Mouse (Mus musculus) embryo, embryonic 11 days (tissue): ENCODE data around the gene Bola2.

Experiments used
- DNase-seq: peaks from one replicate; pipeline ENCODE4 v3.0.0-alpha.2; 2015

Bola2 gene

GRCm38 (mm10) chr7:126690737-126691136 lies 4.5 kb upstream of the Bola2 start:
- DNase-seq, result no peak

- DNase-seq, result no peak
Observed at GRCm38 (mm10) chr7:126691676-126692075, 3.5 kb upstream of the Bola2 start.

- no peak for DNase-seq
Observed at GRCm38 (mm10) chr7:126692426-126692825, 2.8 kb upstream of the Bola2 start.

- DNase-seq, result peak; percentile 82
Observed at GRCm38 (mm10) chr7:126693256-126693655, 1.9 kb upstream of the Bola2 start.

- DNase-seq, result no peak
Observed at GRCm38 (mm10) chr7:126693781-126694180, 1.4 kb upstream of the Bola2 start.

GRCm38 (mm10) chr7:126694441-126695051 lies 655 bp upstream of the Bola2 start:
- peak; percentile 31 for DNase-seq

- peak; percentile 98 for DNase-seq
Observed at GRCm38 (mm10) chr7:126695631-126696207, 518 bp downstream of the Bola2 start, which contains the start of gene Slx1b. TSS of gene Slx1b (minus strand) at chr7:126695784.

GRCm38 (mm10) chr7:126696303-126696702 lies 1.1 kb downstream of the Bola2 start:
- DNase-seq, result no peak

- DNase-seq, result no peak
Observed at GRCm38 (mm10) chr7:126696886-126697285, 1.7 kb downstream of the Bola2 start.

- DNase-seq, result no peak
Observed at GRCm38 (mm10) chr7:126697838-126698237, 2.6 kb downstream of the Bola2 start.

- no peak for DNase-seq
Observed at GRCm38 (mm10) chr7:126700063-126701015, 5.1 kb downstream of the Bola2 start.

- peak; percentile 94 for DNase-seq
Observed at GRCm38 (mm10) chr7:126701070-126701469, 5.9 kb downstream of the Bola2 start.

- no peak for DNase-seq
Observed at GRCm38 (mm10) chr7:126701559-126702357, 6.6 kb downstream of the Bola2 start.

GRCm38 (mm10) chr7:126702358-126702757 lies 7.2 kb downstream of the Bola2 start:
- DNase-seq, result no peak

- DNase-seq, result no peak
Observed at GRCm38 (mm10) chr7:126702861-126703756, 7.9 kb downstream of the Bola2 start.

- DNase-seq, result no peak
Observed at GRCm38 (mm10) chr7:126703757-126704077, 8.5 kb downstream of the Bola2 start.

- peak; percentile 86 for DNase-seq
Observed at GRCm38 (mm10) chr7:126704121-126704980, 9.2 kb downstream of the Bola2 start.

GRCm38 (mm10) chr7:126707442-126708174 lies 12.4 kb downstream of the Bola2 start, which contains the start of gene Coro1a:
TSS of gene Coro1a (minus strand) at chr7:126707787.
- no peak for DNase-seq

- no peak for DNase-seq
Observed at GRCm38 (mm10) chr7:126708175-126708952, 13.2 kb downstream of the Bola2 start.
